Mouse (Mus musculus): ENCODE data around the gene 1700001P01Rik.
"Not testable (repeated sequence)": the region's sequence is repeated elsewhere in the genome, so short reads cannot be mapped to it uniquely, and the experiment has no call there.

- TF ChIP-seq POLR2A (IDR thresholded peaks at IDR 0.05; ENCODE audit: borderline replicate concordance, extremely low read depth, insufficient read depth, insufficient read length, poor library complexity, severe bottlenecking); CTCF (IDR thresholded peaks at IDR 0.05; ENCODE audit: borderline replicate concordance, extremely low read depth, insufficient read depth, insufficient read length): not testable (repeated sequence)
These were observed 15.2 kb upstream of the 1700001P01Rik start for GRCm38 (mm10) chr11:97790778-97791438.
